Mouse (Mus musculus) thymus, adult 2 months (tissue): ENCODE measurements around the gene Parp4. TPM values are rescaled to one million over a fixed set of nuclear protein-coding genes. Genes with fewer than 3 reads are reported as not detected.

Source experiments
- DNase-seq: peaks from one replicate; pipeline ENCODE4 v3.0.0; 2021
- H3K27ac ChIP-seq: fragments of 200-500 bp; 2 replicates; pipeline ENCODE4 v1.5.1; 2012; ENCODE audit warnings: low read length, control low read depth; ENCODE audit not compliant: control insufficient read depth, insufficient read depth
- H3K27me3 ChIP-seq: fragments of 200-500 bp; 2 replicates; pipeline ENCODE4 v1.6.1; 2012; ENCODE audit warnings: mild to moderate bottlenecking, low read length, moderate library complexity, mixed read lengths; ENCODE audit not compliant: control insufficient read depth, insufficient read depth
- H3K36me3 ChIP-seq: fragments of 200-500 bp; 2 replicates; pipeline ENCODE4 v1.6.1; 2012; ENCODE audit warnings: mild to moderate bottlenecking, low read length, moderate library complexity; ENCODE audit not compliant: control insufficient read depth, insufficient read depth
- H3K4me1 ChIP-seq: fragments of 200-500 bp; replicated peaks from 2 replicates; pipeline ENCODE4 v1.6.1; 2012; ENCODE audit warnings: low read length; ENCODE audit not compliant: control insufficient read depth, insufficient read depth
- H3K4me3 ChIP-seq: fragments of 200-500 bp; 2 replicates; pipeline ENCODE4 v1.5.1; 2012; ENCODE audit warnings: mild to moderate bottlenecking, low read length, control low read depth, moderate library complexity; ENCODE audit not compliant: control insufficient read depth, insufficient read depth
- CTCF ChIP-seq: fragments of 200-500 bp; IDR thresholded peaks from 2 replicates; pipeline ENCODE4 v1.5.1; 2012; ENCODE audit warnings: mild to moderate bottlenecking, control low read depth, low read length, moderate library complexity, borderline replicate concordance; ENCODE audit not compliant: control insufficient read depth, poor library complexity, insufficient read depth; ENCODE audit errors: extremely low read depth
- POLR2A ChIP-seq: fragments of 200-500 bp; IDR thresholded peaks from 2 replicates; pipeline ENCODE4 v1.6.1; 2012; ENCODE audit warnings: mild to moderate bottlenecking, low read length, control low read depth, moderate library complexity; ENCODE audit not compliant: control insufficient read depth, poor library complexity, insufficient read depth; ENCODE audit errors: extremely low read depth
- WGBS: fragments of 180-500 bp; shearing (Covaris S2); methylation state at CpG from one replicate; pipeline ENCODE4 v1.1.7; 2018; 5-methylcytosine and 5-hydroxymethylcytosine counted together
- polyA plus RNA-seq: library from polyadenylated mRNA; depleted of rRNA; stranded (reverse); fragments of >200 nt; gene quantifications from 2 replicates; pipeline ENCODE4 v1.2.3, GENCODE M21; 2012

The Parp4 gene
- polyA plus RNA-seq, 1 experiment = 11.3 TPM

- no peaks in the 10 kb centered on the region for H3K36me3 ChIP-seq
- H3K4me3 ChIP-seq = peak overlapping the region; percentile 100
- 17% methylated on average over 18 of the region's 18 CpGs for WGBS
- TF ChIP-seq POLR2A (no peak), CTCF (no peak)
- H3K27ac ChIP-seq = peak overlapping the region; percentile 95
- H3K4me1 ChIP-seq = peaks cover 6% of the 10 kb centered on the region
- DNase-seq = peak; percentile 51
- H3K27me3 ChIP-seq = no peaks in the 10 kb centered on the region
Observed at GRCm38 (mm10) chr14:56575969-56576901, 816 bp downstream of the Parp4 start.

GRCm38 (mm10) chr14:56579011-56579410 is 3.6 kb downstream of the Parp4 start:
- no peak overlapping the region for H3K27ac ChIP-seq
- H3K36me3 ChIP-seq = no peaks in the 10 kb centered on the region
- no peaks in the 10 kb centered on the region for H3K27me3 ChIP-seq
- no peak overlapping the region for H3K4me3 ChIP-seq
- DNase-seq = no peak
- H3K4me1 ChIP-seq = peaks cover 6% of the 10 kb centered on the region
- WGBS = 95% methylated on average over 8 of the region's 8 CpGs
- no peak for TF ChIP-seq POLR2A
- TF ChIP-seq CTCF = no peak

- peaks cover 4% of the 10 kb centered on the region for H3K36me3 ChIP-seq
- TF ChIP-seq CTCF = no peak
- no peak for TF ChIP-seq POLR2A
- 77% methylated on average over 5 of the region's 5 CpGs for WGBS
- no peak overlapping the region for H3K27ac ChIP-seq
- DNase-seq = no peak
- H3K27me3 ChIP-seq = no peaks in the 10 kb centered on the region
- no peak overlapping the region for H3K4me3 ChIP-seq
- H3K4me1 ChIP-seq = peaks cover 4% of the 10 kb centered on the region
Observed at GRCm38 (mm10) chr14:56581117-56581516, 5.7 kb downstream of the Parp4 start.

- DNase-seq = no peak
- TF ChIP-seq CTCF (no peak), POLR2A (no peak)
- H3K4me3 ChIP-seq = no peak overlapping the region
- H3K36me3 ChIP-seq = peaks cover 4% of the 10 kb centered on the region
- no peaks in the 10 kb centered on the region for H3K27me3 ChIP-seq
- H3K27ac ChIP-seq = no peak overlapping the region
- no peaks in the 10 kb centered on the region for H3K4me1 ChIP-seq
- 96% methylated on average over 6 of the region's 6 CpGs for WGBS
Observed at GRCm38 (mm10) chr14:56582294-56582693, 6.9 kb downstream of the Parp4 start.

- no peak for TF ChIP-seq CTCF
- no peak for TF ChIP-seq POLR2A
- 97% methylated on average over 9 of the region's 9 CpGs for WGBS
- DNase-seq = no peak
- Histone ChIP-seq H3K4me1 (no peaks in the 10 kb centered on the region), H3K27me3 (no peaks in the 10 kb centered on the region), H3K27ac (no peak overlapping the region), H3K36me3 (peaks cover 61% of the 10 kb centered on the region), H3K4me3 (no peak overlapping the region)
Observed at GRCm38 (mm10) chr14:56592191-56592590, 16.8 kb downstream of the Parp4 start.

GRCm38 (mm10) chr14:56594811-56595210 is 19.4 kb downstream of the Parp4 start:
- peaks cover 56% of the 10 kb centered on the region for H3K36me3 ChIP-seq
- H3K4me3 ChIP-seq = no peak overlapping the region
- H3K27me3 ChIP-seq = no peaks in the 10 kb centered on the region
- WGBS = 100% methylated on average over 1 of the region's 1 CpGs
- no peaks in the 10 kb centered on the region for H3K4me1 ChIP-seq
- TF ChIP-seq CTCF = no peak
- TF ChIP-seq POLR2A = no peak
- H3K27ac ChIP-seq = no peak overlapping the region
- DNase-seq = no peak
